Mouse (Mus musculus): ENCODE measurements around the gene Scube1.

The Scube1 gene

GRCm38 (mm10) chr15:83594513-83595363, 130.1 kb downstream of the Scube1 start, which contains the start of gene Ttll12:
Ttll12 (minus strand) TSS chr15:83595157.
- DNase-seq: peak; percentile 94

GRCm38 (mm10) chr15:83593702-83594512, 130.9 kb downstream of the Scube1 start:
- DNase-seq: no peak

GRCm38 (mm10) chr15:83593189-83593585, 131.6 kb downstream of the Scube1 start:
- DNase-seq: no peak

GRCm38 (mm10) chr15:83592260-83593188, 132.3 kb downstream of the Scube1 start:
- DNase-seq: no peak

- DNase-seq: no peak
Measured at GRCm38 (mm10) chr15:83591758-83592157, 133.1 kb downstream of the Scube1 start.

- DNase-seq: no peak
Measured at GRCm38 (mm10) chr15:83590841-83591240, 134.0 kb downstream of the Scube1 start.

- no peak for DNase-seq
Measured at GRCm38 (mm10) chr15:83584741-83585220, 140.0 kb downstream of the Scube1 start.

- DNase-seq: no peak
Measured at GRCm38 (mm10) chr15:83583419-83584156, 141.2 kb downstream of the Scube1 start.

GRCm38 (mm10) chr15:83582931-83583330, 141.9 kb downstream of the Scube1 start:
- DNase-seq: no peak

GRCm38 (mm10) chr15:83576651-83577050, 148.2 kb downstream of the Scube1 start:
- DNase-seq: no peak

GRCm38 (mm10) chr15:83575543-83575942, 149.3 kb downstream of the Scube1 start:
- no peak for DNase-seq

- DNase-seq: no peak
Measured at GRCm38 (mm10) chr15:83574731-83575351, 150.0 kb downstream of the Scube1 start.

GRCm38 (mm10) chr15:83573606-83574005, 151.2 kb downstream of the Scube1 start:
- peak; percentile 39 for DNase-seq

- DNase-seq: no peak
Measured at GRCm38 (mm10) chr15:83572132-83572531, 152.7 kb downstream of the Scube1 start.

- no peak for DNase-seq
Measured at GRCm38 (mm10) chr15:83571636-83572035, 153.2 kb downstream of the Scube1 start.

- no peak for DNase-seq
Measured at GRCm38 (mm10) chr15:83570641-83571040, 154.2 kb downstream of the Scube1 start.

- no peak for DNase-seq
Measured at GRCm38 (mm10) chr15:83569682-83570081, 155.1 kb downstream of the Scube1 start.

GRCm38 (mm10) chr15:83568544-83568943, 156.3 kb downstream of the Scube1 start:
- DNase-seq: no peak

GRCm38 (mm10) chr15:83567728-83568127, 157.1 kb downstream of the Scube1 start:
- no peak for DNase-seq

GRCm38 (mm10) chr15:83566006-83566405, 158.8 kb downstream of the Scube1 start:
- no peak for DNase-seq

- DNase-seq: no peak
Measured at GRCm38 (mm10) chr15:83565434-83565833, 159.4 kb downstream of the Scube1 start.
